Mouse (Mus musculus) forebrain, embryonic 11.5 days (tissue): ENCODE measurements at regions not wholly inside any gene's neighbourhood (a gene's known extent, or its start where the extent isn't known, plus 50 kb on each side); places are given as distances from the start of the nearest gene placed in this dataset.

Experiments used
- ATAC-seq: fragments of 200-750 bp; cut with Nextera tagmentation; replicated peaks from 2 replicates; pipeline ENCODE4 v1.8.0; 2017; ENCODE audit warnings: moderate TSS enrichment; ENCODE audit not compliant: low FRiP score
- DNase-seq: peaks from one replicate; pipeline ENCODE4 v3.0.0-alpha.2; 2017; ENCODE audit warnings: low spot score
- H3K27ac ChIP-seq: fragments of 300-500 bp; sonication (generic); 2 replicates; pipeline ENCODE4 v1.5.1; 2014; ENCODE audit warnings: low read depth, low read length
- H3K27me3 ChIP-seq: fragments of 300-500 bp; sonication (generic); 2 replicates; pipeline ENCODE4 v1.6.1; 2014; ENCODE audit warnings: mild to moderate bottlenecking, low read length, mixed read lengths; ENCODE audit not compliant: control insufficient read depth, insufficient read depth
- H3K36me3 ChIP-seq: fragments of 300-500 bp; sonication (generic); 2 replicates; pipeline ENCODE4 v1.6.1; 2014; ENCODE audit warnings: mild to moderate bottlenecking, low read length, moderate library complexity, mixed read lengths; ENCODE audit not compliant: control insufficient read depth, insufficient read depth
- H3K4me1 ChIP-seq: fragments of 300-500 bp; sonication (generic); replicated peaks from 2 replicates; pipeline ENCODE4 v1.6.1; 2014; ENCODE audit warnings: low read length, mixed read lengths; ENCODE audit not compliant: control insufficient read depth, insufficient read depth
- H3K4me2 ChIP-seq: fragments of 300-500 bp; sonication (generic); 2 replicates; pipeline ENCODE4 v1.6.1; 2014; ENCODE audit warnings: low read depth, mild to moderate bottlenecking, low read length, moderate library complexity, mixed read lengths; ENCODE audit not compliant: severe bottlenecking
- H3K4me3 ChIP-seq: fragments of 300-500 bp; sonication (generic); 2 replicates; pipeline ENCODE4 v1.5.1; 2014; ENCODE audit warnings: low read depth, low read length
- H3K9ac ChIP-seq: fragments of 300-500 bp; sonication (generic); 2 replicates; pipeline ENCODE4 v1.6.1; 2014; ENCODE audit warnings: low read length
- H3K9me3 ChIP-seq: fragments of 300-500 bp; sonication (generic); 2 replicates; pipeline ENCODE4 v1.6.1; 2016; ENCODE audit warnings: low read length, mixed read lengths; ENCODE audit not compliant: control insufficient read depth
- WGBS: fragments of 180-500 bp; shearing (Covaris S2); extraction: QIAGEN DNeasy Blood & Tissue Kit; methylation state at CpG from one replicate; pipeline ENCODE4 v1.1.7; 2014; 5-methylcytosine and 5-hydroxymethylcytosine counted together

DNA sequence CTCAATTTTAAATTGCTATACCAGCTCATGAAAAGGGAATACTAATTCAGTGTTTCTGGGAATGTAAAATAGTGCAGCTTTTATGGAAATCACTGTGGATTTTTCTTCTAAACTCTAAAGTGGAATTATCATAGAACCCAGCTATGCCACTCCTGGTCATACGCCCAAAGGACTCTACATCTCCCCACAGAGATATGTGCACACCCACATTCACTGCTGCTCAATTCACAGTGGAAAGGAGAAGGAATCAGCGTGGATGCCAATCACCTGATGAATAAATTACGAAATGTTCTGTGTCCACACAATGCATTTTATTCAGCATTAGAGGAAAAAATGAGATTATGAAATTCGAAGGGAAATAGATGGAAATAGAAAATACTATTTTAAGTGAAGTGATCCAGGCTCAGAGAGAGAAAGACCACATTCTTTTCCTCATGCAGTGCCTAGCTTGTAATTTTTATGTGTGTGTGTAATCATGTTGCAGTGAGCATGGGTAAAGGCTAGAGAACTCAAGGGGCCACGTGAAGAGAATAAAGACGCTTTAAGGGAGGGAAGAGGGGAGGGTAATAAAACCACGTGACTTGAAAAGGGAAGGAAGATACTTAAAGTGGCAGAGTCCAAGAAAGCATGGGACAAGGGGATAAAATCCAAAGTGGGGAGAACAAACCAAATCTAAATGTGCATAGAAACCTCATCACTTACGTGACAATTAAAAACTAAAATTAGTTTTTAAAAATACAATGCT is 321.8 kb upstream of the Tmem229a start:
- DNase-seq (no peak), ATAC-seq (peak; percentile 91)
- Histone ChIP-seq H3K9me3 (no peaks in the 10 kb centered on the region), H3K4me3 (no peak overlapping the region), H3K27ac (no peak overlapping the region), H3K4me2 (no peak overlapping the region), H3K27me3 (no peaks in the 10 kb centered on the region), H3K9ac (no peak overlapping the region), H3K4me1 (no peaks in the 10 kb centered on the region), H3K36me3 (no peaks in the 10 kb centered on the region)
- WGBS = 46% methylated on average over 8 of the region's 8 CpGs

DNA sequence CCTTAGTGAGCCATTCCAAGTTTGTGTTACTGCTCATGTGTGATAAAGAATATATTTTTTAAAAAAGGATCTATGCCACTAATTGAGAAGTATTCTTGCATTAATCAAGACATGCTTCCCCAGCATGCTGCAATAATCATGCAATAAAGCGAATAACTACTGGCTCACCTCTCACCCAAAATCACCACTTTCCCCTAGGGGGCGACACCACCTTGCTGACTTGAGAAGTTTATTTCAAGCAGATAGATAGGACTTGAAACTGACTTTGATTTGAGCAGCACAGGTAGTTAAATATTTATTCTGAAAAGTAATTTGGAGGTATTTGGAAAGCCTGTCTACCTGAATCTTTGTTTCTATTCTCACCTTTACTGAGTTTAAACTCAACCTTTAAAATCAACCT is 320.1 kb upstream of the Tmem229a start:
- Histone ChIP-seq H3K27ac (no peak overlapping the region), H3K4me2 (no peak overlapping the region), H3K4me1 (no peaks in the 10 kb centered on the region), H3K36me3 (no peaks in the 10 kb centered on the region), H3K4me3 (no peak overlapping the region), H3K9me3 (no peaks in the 10 kb centered on the region), H3K27me3 (no peaks in the 10 kb centered on the region), H3K9ac (no peak overlapping the region)
- ATAC-seq = no peak
- peak; percentile 60 for DNase-seq
- WGBS = 52% methylated on average over 2 of the region's 2 CpGs

DNA sequence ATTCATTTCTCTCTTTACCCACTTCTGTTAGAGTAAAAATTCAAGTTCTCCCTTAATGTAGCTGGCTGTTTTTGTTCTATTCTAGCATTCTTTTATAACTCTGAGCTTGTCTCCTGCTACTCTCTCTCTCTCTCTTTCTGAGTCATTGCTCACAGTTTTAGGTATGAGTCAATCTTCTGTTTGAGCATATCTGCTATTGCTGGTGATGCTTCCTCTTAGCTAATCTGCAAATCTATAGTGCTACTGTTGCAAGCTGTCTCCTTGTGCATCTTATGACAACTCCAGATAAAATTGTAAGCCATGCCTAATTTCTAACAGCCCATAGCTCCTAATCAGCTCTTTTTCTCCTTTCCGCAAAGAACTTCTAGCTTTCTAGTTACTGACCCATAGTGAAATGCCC is 304.5 kb upstream of the Tmem229a start:
- DNase-seq (no peak), ATAC-seq (no peak)
- no peaks in the 10 kb centered on the region for H3K4me1 ChIP-seq
- no peak overlapping the region for H3K27ac ChIP-seq
- 82% methylated on average over 1 of the region's 1 CpGs for WGBS
- H3K27me3 ChIP-seq = no peaks in the 10 kb centered on the region
- H3K4me3 ChIP-seq = no peak overlapping the region
- no peaks in the 10 kb centered on the region for H3K9me3 ChIP-seq
- no peak overlapping the region for H3K4me2 ChIP-seq
- H3K9ac ChIP-seq = no peak overlapping the region
- H3K36me3 ChIP-seq = no peaks in the 10 kb centered on the region

DNA sequence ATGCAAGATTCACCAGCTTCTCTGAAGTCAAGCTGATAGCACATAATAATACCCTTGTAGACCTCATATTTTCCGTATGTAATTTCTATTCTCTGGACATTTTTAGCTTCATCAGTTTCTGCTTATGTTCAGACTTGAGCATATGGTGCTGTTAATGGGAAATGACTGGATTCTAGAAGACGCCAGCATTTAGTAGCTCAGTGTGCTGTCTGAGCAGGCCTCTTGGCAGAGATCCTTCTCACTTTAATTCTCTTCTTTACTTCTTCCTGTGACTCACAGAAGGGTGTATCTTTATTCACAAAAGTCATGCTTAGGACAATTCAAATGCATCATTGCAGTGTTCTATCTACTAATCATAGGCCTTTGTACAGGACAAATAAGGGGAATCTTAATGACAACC is 299.7 kb upstream of the Tmem229a start:
- Histone ChIP-seq H3K4me3 (no peak overlapping the region), H3K27me3 (no peaks in the 10 kb centered on the region), H3K9me3 (no peaks in the 10 kb centered on the region), H3K4me2 (no peak overlapping the region), H3K4me1 (no peaks in the 10 kb centered on the region), H3K27ac (no peak overlapping the region), H3K9ac (no peak overlapping the region), H3K36me3 (no peaks in the 10 kb centered on the region)
- DNase-seq = no peak
- no peak for ATAC-seq
- 83% methylated on average over 2 of the region's 2 CpGs for WGBS

DNA sequence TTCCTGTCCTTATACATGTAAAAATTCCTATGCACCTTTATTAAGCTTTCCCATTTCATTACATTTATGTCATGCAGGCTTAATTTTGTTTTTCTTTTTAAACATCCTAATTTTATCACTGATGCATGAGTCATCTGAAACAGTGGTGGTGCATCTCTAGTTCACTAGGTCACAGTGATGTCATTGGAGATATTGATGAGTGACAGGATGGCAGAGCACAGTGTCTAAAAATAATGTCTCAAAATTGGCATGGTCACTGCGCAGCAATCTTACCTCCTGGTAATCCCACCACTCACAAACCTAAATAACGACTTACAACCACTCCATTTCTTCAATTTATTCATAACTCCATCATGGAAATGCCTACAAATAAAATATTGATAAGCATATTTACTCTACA is 280.9 kb upstream of the Tmem229a start:
- Histone ChIP-seq H3K4me3 (no peak overlapping the region), H3K27ac (no peak overlapping the region), H3K4me1 (no peaks in the 10 kb centered on the region), H3K27me3 (no peaks in the 10 kb centered on the region), H3K36me3 (no peaks in the 10 kb centered on the region), H3K9ac (no peak overlapping the region), H3K9me3 (no peaks in the 10 kb centered on the region), H3K4me2 (no peak overlapping the region)
- WGBS = 78% methylated on average over 2 of the region's 2 CpGs
- DNase-seq = no peak
- no peak for ATAC-seq

DNA sequence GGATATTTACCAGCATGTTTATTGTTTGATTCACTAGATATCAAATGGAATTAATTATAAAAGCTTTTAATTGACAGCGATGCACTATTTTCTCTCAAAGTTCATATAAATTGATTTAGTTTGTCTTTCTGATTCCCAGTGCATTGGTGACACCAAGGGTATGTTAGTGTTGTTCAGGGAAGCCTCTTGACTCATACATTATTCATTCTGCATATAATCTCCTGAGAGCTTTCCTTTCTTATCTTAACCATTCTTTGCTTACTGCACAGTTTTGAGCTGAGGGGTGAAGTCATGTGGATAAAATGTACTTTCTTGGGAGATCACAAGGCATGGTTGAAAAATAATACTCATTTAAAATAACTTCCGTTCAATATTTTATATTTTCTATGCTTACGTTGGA is 280.5 kb upstream of the Tmem229a start:
- Histone ChIP-seq H3K9ac (no peak overlapping the region), H3K27ac (no peak overlapping the region), H3K4me3 (no peak overlapping the region), H3K4me1 (no peaks in the 10 kb centered on the region), H3K36me3 (no peaks in the 10 kb centered on the region), H3K27me3 (no peaks in the 10 kb centered on the region), H3K4me2 (no peak overlapping the region), H3K9me3 (no peaks in the 10 kb centered on the region)
- ATAC-seq (no peak), DNase-seq (no peak)
- WGBS = 80% methylated on average over 3 of the region's 3 CpGs
